8 mouse cellular contexts compared by ENCODE assay signal in the genomic region with DNA sequence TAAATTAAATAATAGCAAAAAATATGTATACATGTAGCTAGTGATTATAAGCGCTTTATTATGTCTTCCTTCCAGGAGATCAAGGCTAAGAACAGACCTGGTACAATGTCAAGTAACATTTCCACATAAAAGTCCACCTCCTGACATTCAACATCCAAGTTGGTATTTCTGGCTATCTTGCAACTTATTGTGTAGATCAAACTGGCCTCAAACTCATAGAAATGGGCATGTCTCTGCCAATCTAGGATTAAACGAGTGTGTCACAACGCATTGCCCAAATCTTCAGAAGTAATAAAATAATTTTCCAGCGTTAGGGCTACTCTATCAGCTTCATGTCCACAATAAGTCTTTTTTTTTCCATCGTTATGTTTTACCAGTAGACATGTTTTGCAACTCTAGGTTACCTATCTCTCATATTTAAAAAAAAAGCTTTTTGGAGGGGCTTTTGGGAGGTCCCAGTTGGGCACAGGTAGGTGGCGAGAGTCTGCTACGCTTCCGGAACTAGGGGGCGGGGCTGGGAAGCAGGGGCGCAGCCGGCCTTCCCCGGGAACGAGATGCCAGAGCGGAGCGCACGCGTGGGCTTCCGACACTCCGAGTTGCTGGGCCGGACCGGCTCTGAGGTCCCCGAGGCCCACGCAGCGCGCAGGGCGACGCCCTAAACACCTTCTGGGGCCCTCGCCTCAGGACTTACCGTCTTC. TPM values are rescaled to one million over a fixed set of nuclear protein-coding genes. Genes with fewer than 3 reads are reported as not detected.
DNase-seq lines count a peak whose midpoint lies in the region; ATAC-seq lines count a peak whose summit lies in the region.

No protein-coding gene starts in this region.

- ATAC-seq in heart, embryonic 16.5 days (replicated peaks; ENCODE audit: extremely low read depth, insufficient read depth, low FRiP score), result peak; percentile 43
- ATAC-seq in limb, embryonic 11.5 days (ENCODE audit: insufficient number of reproducible peaks, low FRiP score, low TSS enrichment, low read depth), result peak; percentile 54; the same call in 1 of the 2 replicates
- ATAC-seq in stomach, embryonic 15.5 days (ENCODE audit: insufficient read depth, low FRiP score, low read depth), result peak; percentile 75

- no peaks in the 10 kb centered on the region for H3K9me3 ChIP-seq in heart, embryonic 16.5 days (replicated peaks; ENCODE audit: control insufficient read depth, low read length)
- no peaks in the 10 kb centered on the region for H3K9me3 ChIP-seq in limb, embryonic 11.5 days (ENCODE audit: control insufficient read depth, low read length)
- no peaks in the 10 kb centered on the region for H3K9me3 ChIP-seq in midbrain, embryonic 10.5 days (replicated peaks)
- no peaks in the 10 kb centered on the region for H3K9me3 ChIP-seq in stomach, embryonic 15.5 days

- H3K36me3 ChIP-seq in heart, embryonic 16.5 days (ENCODE audit: control insufficient read depth, insufficient read depth), result 0 out of 2 replicates have a peak, but pooled peaks cover 5% of the 10 kb centered on the region
- no peaks in the 10 kb centered on the region; the same call in 1 of the 2 replicates for H3K36me3 ChIP-seq in limb, embryonic 11.5 days (ENCODE audit: control insufficient read depth, insufficient read depth, low read length)
- peaks cover 14% of the 10 kb centered on the region for H3K36me3 ChIP-seq in midbrain, embryonic 10.5 days
- H3K36me3 ChIP-seq in stomach, embryonic 15.5 days, result peaks cover 6% of the 10 kb centered on the region; the same call in 1 of the 2 replicates

- peak; percentile 19 to 26 for DNase-seq in cerebellum, adult 18-20 months
- DNase-seq in cerebellum, adult 9-10 months, result no peak
- DNase-seq in NIH3T3 (ENCODE audit: low read depth), result peak; percentile 64
- peak; percentile 19 for DNase-seq in embryo, embryonic 11.5 days (ENCODE audit: low read depth, low spot score)
- DNase-seq in limb, embryonic 11.5 days (ENCODE audit: low spot score), result peak; percentile 70
- DNase-seq in midbrain, embryonic 10.5 days (ENCODE audit: low spot score), result no peak

- H3K27me3 ChIP-seq in heart, embryonic 16.5 days (ENCODE audit: control insufficient read depth, insufficient read depth, low read length), result no peaks in the 10 kb centered on the region
- H3K27me3 ChIP-seq in limb, embryonic 11.5 days (ENCODE audit: control insufficient read depth, insufficient read depth, low read length), result no peaks in the 10 kb centered on the region
- no peaks in the 10 kb centered on the region for H3K27me3 ChIP-seq in midbrain, embryonic 10.5 days (ENCODE audit: low read depth, poor library complexity, severe bottlenecking)
- no peaks in the 10 kb centered on the region for H3K27me3 ChIP-seq in stomach, embryonic 15.5 days (replicated peaks)

- H3K4me1 ChIP-seq in heart, embryonic 16.5 days (ENCODE audit: control insufficient read depth, insufficient read depth, low read length), result peaks cover 5% of the 10 kb centered on the region
- peaks cover 4% of the 10 kb centered on the region; the same call in 1 of the 2 replicates for H3K4me1 ChIP-seq in limb, embryonic 11.5 days (ENCODE audit: control insufficient read depth, insufficient read depth, low read length)
- peaks cover 20% of the 10 kb centered on the region for H3K4me1 ChIP-seq in midbrain, embryonic 10.5 days
- no peaks in the 10 kb centered on the region; the same call in 1 of the 2 replicates for H3K4me1 ChIP-seq in stomach, embryonic 15.5 days

- 6% methylated on average over 29 of the region's 29 CpGs for WGBS in heart, embryonic 16.5 days
- WGBS in limb, embryonic 11.5 days, result 7% methylated on average over 29 of the region's 29 CpGs
- 7% methylated on average over 29 of the region's 29 CpGs for WGBS in midbrain, embryonic 10.5 days
- 5% methylated on average over 29 of the region's 29 CpGs for WGBS in stomach, embryonic 15.5 days

- peak overlapping the region; percentile 96 for H3K4me2 ChIP-seq in heart, embryonic 16.5 days (ENCODE audit: low read depth, low read length)
- peak overlapping the region; percentile 90 for H3K4me2 ChIP-seq in limb, embryonic 11.5 days (ENCODE audit: low read depth, severe bottlenecking)
- peak overlapping the region; percentile 85 for H3K4me2 ChIP-seq in stomach, embryonic 15.5 days

- peak overlapping the region; percentile 94 for H3K4me3 ChIP-seq in heart, embryonic 16.5 days (ENCODE audit: low read length)
- H3K4me3 ChIP-seq in limb, embryonic 11.5 days (ENCODE audit: low read depth, low read length), result peak overlapping the region; percentile 74
- H3K4me3 ChIP-seq in midbrain, embryonic 10.5 days, result peak overlapping the region; percentile 69
- H3K4me3 ChIP-seq in stomach, embryonic 15.5 days (replicated peaks), result peak overlapping the region; percentile 74

- peak overlapping the region; percentile 87 for H3K27ac ChIP-seq in heart, embryonic 16.5 days (ENCODE audit: low read length)
- H3K27ac ChIP-seq in limb, embryonic 11.5 days (replicated peaks; ENCODE audit: low read depth, low read length), result peak overlapping the region; percentile 83
- H3K27ac ChIP-seq in midbrain, embryonic 10.5 days (replicated peaks), result peak overlapping the region; percentile 92
- H3K27ac ChIP-seq in stomach, embryonic 15.5 days, result peak overlapping the region; percentile 93

- peak overlapping the region; percentile 93 for H3K9ac ChIP-seq in heart, embryonic 16.5 days (ENCODE audit: low read length)
- peak overlapping the region; percentile 87 for H3K9ac ChIP-seq in limb, embryonic 11.5 days (ENCODE audit: low read length)
- peak overlapping the region; percentile 72 for H3K9ac ChIP-seq in stomach, embryonic 15.5 days

RNA-seq across cellular contexts. Expression of gene Rad50, which starts 0.7 kb away (rescaled TPM):
- polyA plus RNA-seq in heart, embryonic 16.5 days (2015; fragmentation: Nextera tagmentation; extraction: Ambion mirVana), result 19.9 and 23.9 TPM in 2 replicates
- 26.4 and 28.7 TPM in 2 replicates for polyA plus RNA-seq in limb, embryonic 11.5 days (2014; fragmentation: Nextera tagmentation; extraction: Ambion mirVana)
- 21.2 and 22.6 TPM in 2 replicates for polyA plus RNA-seq in midbrain, embryonic 10.5 days (2016; fragmentation: Nextera tagmentation; extraction: Ambion mirVana)
- 28.9 and 29.5 TPM in 2 replicates for polyA plus RNA-seq in stomach, embryonic 15.5 days (2015; fragmentation: Nextera tagmentation; extraction: Ambion mirVana)

RNA-seq across cellular contexts. Expression of gene Il5, which starts 14.2 kb away (rescaled TPM):
- not detected in 2 replicates for polyA plus RNA-seq in heart, embryonic 16.5 days (2015; fragmentation: Nextera tagmentation; extraction: Ambion mirVana)
- 0.09 TPM in 1 of 2 replicates, not detected in the other for polyA plus RNA-seq in limb, embryonic 11.5 days (2014; fragmentation: Nextera tagmentation; extraction: Ambion mirVana)
- not detected in 2 replicates for polyA plus RNA-seq in midbrain, embryonic 10.5 days (2016; fragmentation: Nextera tagmentation; extraction: Ambion mirVana)
- polyA plus RNA-seq in stomach, embryonic 15.5 days (2015; fragmentation: Nextera tagmentation; extraction: Ambion mirVana), result not detected in 2 replicates

Comparison
In these comparisons a context has a peak if more than half of its experiments do, and no peak if none do; other contexts are left out.
1. DNase-seq: peak in cerebellum, adult 18-20 months (2 of 2), NIH3T3 (single experiment), embryo, embryonic 11.5 days (single experiment) and limb, embryonic 11.5 days (single experiment); none in cerebellum, adult 9-10 months (single experiment) and midbrain, embryonic 10.5 days (single experiment).
2. Peak in every context shown above with its lines, with median percentiles within 50 percentile points of each other: ATAC-seq, H3K27ac ChIP-seq, H3K4me2 ChIP-seq, H3K4me3 ChIP-seq and H3K9ac ChIP-seq.